Comparison of ENCODE assay signal across 7 mouse cellular contexts in genomic region chr13:54766192-54766768, GRCm38 (mm10). TPM values are rescaled to one million over a fixed set of nuclear protein-coding genes. Genes with fewer than 3 reads are reported as not detected.
DNase-seq lines count a peak whose midpoint lies in the region; ATAC-seq lines count a peak whose summit lies in the region.

TSS of gene Sncb (minus strand) at chr13:54766595.

- 1% methylated on average over 35 of the region's 35 CpGs for WGBS in forebrain, embryonic 13.5 days
- under 1% methylated on average over 35 of the region's 35 CpGs for WGBS in hindbrain, embryonic 12.5 days

- H3K4me1 ChIP-seq in brown adipose tissue, adult 24 weeks (ENCODE audit: control insufficient read depth, insufficient read depth, insufficient read length, low read length), result no peaks in the 10 kb centered on the region
- H3K4me1 ChIP-seq in forebrain, embryonic 13.5 days, result peaks cover 25% of the 10 kb centered on the region
- peaks cover 13% of the 10 kb centered on the region for H3K4me1 ChIP-seq in hindbrain, embryonic 12.5 days

- peak; percentile 92 for ATAC-seq in forebrain, embryonic 13.5 days
- peak; percentile 74 for ATAC-seq in hindbrain, embryonic 12.5 days (ENCODE audit: low FRiP score)

- H3K4me3 ChIP-seq in brown adipose tissue, adult 24 weeks (ENCODE audit: insufficient read depth, low read depth, low read length), result peak within 1 kb of the TSS; percentile 15; the same call in 1 of the 2 replicates
- H3K4me3 ChIP-seq in forebrain, embryonic 13.5 days, result peak within 1 kb of the TSS; percentile 51
- peak within 1 kb of the TSS; percentile 46 for H3K4me3 ChIP-seq in hindbrain, embryonic 12.5 days

- peak within 1 kb of the TSS; percentile 68 for H3K9ac ChIP-seq in forebrain, embryonic 13.5 days
- H3K9ac ChIP-seq in hindbrain, embryonic 12.5 days, result peak within 1 kb of the TSS; percentile 60

- no peak within 1 kb of the TSS for H3K27ac ChIP-seq in brown adipose tissue, adult 24 weeks (replicated peaks; ENCODE audit: low read depth, low read length)
- H3K27ac ChIP-seq in forebrain, embryonic 13.5 days, result no peak within 1 kb of the TSS
- H3K27ac ChIP-seq in hindbrain, embryonic 12.5 days, result no peak within 1 kb of the TSS

- no peaks in the 10 kb centered on the region for H3K9me3 ChIP-seq in forebrain, embryonic 13.5 days (replicated peaks)
- no peaks in the 10 kb centered on the region for H3K9me3 ChIP-seq in hindbrain, embryonic 12.5 days (replicated peaks)

- peaks cover 66% of the 10 kb centered on the region for H3K27me3 ChIP-seq in forebrain, embryonic 13.5 days
- H3K27me3 ChIP-seq in hindbrain, embryonic 12.5 days, result peaks cover 66% of the 10 kb centered on the region

- H3K4me2 ChIP-seq in forebrain, embryonic 13.5 days, result peak within 1 kb of the TSS; percentile 88
- H3K4me2 ChIP-seq in hindbrain, embryonic 12.5 days (replicated peaks), result peak within 1 kb of the TSS; percentile 81

- H3K36me3 ChIP-seq in forebrain, embryonic 13.5 days (ENCODE audit: poor library complexity, severe bottlenecking), result no peaks in the 10 kb centered on the region
- H3K36me3 ChIP-seq in hindbrain, embryonic 12.5 days, result no peaks in the 10 kb centered on the region

- peak; percentile 30 for DNase-seq in NIH3T3 (ENCODE audit: low read depth)
- peak; percentile 68 to 77 for DNase-seq in left cerebral cortex, adult 8-10 months (ENCODE audit: low spot score in 2 of 2)
- DNase-seq in mesoderm, embryonic 11.5 days (ENCODE audit: low read depth, low spot score), result peak; percentile 61
- peak; percentile 33 to 68 for DNase-seq in spleen, adult 18-20 months

RNA-seq across cellular contexts. Expression of gene Sncb, which starts in this region (rescaled TPM):
- not detected in 2 replicates for polyA plus RNA-seq in brown adipose tissue, adult 24 weeks (2012; ENCODE audit: insufficient read depth, insufficient read length, missing spikeins)
- polyA plus RNA-seq in forebrain, embryonic 13.5 days (2015; fragmentation: Nextera tagmentation; extraction: Ambion mirVana), result 9.1 and 10.6 TPM in 2 replicates
- polyA plus RNA-seq in hindbrain, embryonic 12.5 days (2016; fragmentation: Nextera tagmentation; extraction: Ambion mirVana), result 2.5 and 2.9 TPM in 2 replicates
- 100 to 1,000 TPM; 780 to 919 (median 785) TPM for total RNA-seq in left cerebral cortex, adult 8-10 months (2022)
